Mouse (Mus musculus) ES-Bruce4 (cell line): ENCODE measurements around the gene Slamf9.

Source experiments
- CTCF ChIP-seq: IDR thresholded peaks from one replicate; pipeline ENCODE4 v1.8.1; 2011; ENCODE audit warnings: low read depth, low read length
- POLR2A ChIP-seq: IDR thresholded peaks from one replicate; pipeline ENCODE4 v1.8.1; 2011; ENCODE audit warnings: low read length; ENCODE audit not compliant: insufficient read depth

- TF ChIP-seq CTCF (no peak), POLR2A (no peak)
Measured at GRCm38 (mm10) chr1:172452911-172453310, 22.2 kb upstream of the Slamf9 start.
